Mouse (Mus musculus) megakaryocyte, embryonic 14.5 days (primary cell): ENCODE results near the gene Rgs7. TPM values are rescaled to one million over a fixed set of nuclear protein-coding genes. Genes with fewer than 3 reads are reported as not detected.

Experiments used
- H3K27me3 ChIP-seq: replicated peaks from 2 replicates; pipeline ENCODE3; 2012; ENCODE audit warnings: inconsistent platforms
- H3K36me3 ChIP-seq: replicated peaks from 2 replicates; pipeline ENCODE3; 2012; ENCODE audit warnings: low read length, inconsistent platforms, mixed read lengths
- H3K4me1 ChIP-seq: 2 replicates; pipeline ENCODE4 v1.6.1; 2012; ENCODE audit warnings: inconsistent platforms
- H3K4me3 ChIP-seq: replicated peaks from 2 replicates; pipeline ENCODE3; 2012; ENCODE audit warnings: moderate library complexity, mild to moderate bottlenecking, inconsistent platforms
- H3K9me3 ChIP-seq: 2 replicates; pipeline ENCODE4 v1.6.1; 2012; ENCODE audit warnings: inconsistent platforms
- FLI1 ChIP-seq: IDR thresholded peaks from 2 replicates; pipeline ENCODE4 v1.6.1; 2012; ENCODE audit warnings: low read length, inconsistent platforms, mixed read lengths
- GATA1 ChIP-seq: IDR thresholded peaks from 3 replicates; pipeline ENCODE4 v1.6.1; 2012; ENCODE audit warnings: mixed read lengths, low read length, inconsistent platforms, borderline replicate concordance
- polyA plus RNA-seq: library from polyadenylated mRNA; stranded (reverse); fragments of >175 nt; gene quantifications from 2 replicates; pipeline ENCODE4 v1.2.3, GENCODE M21; 2012; ENCODE audit warnings: low replicate concordance; ENCODE audit not compliant: insufficient read depth

Gene Rgs7
- polyA plus RNA-seq, 1 experiment: not detected

GRCm38 (mm10) chr1:175024136-175024535 is 468.2 kb downstream of the Rgs7 start:
- Histone ChIP-seq H3K4me1 (no peaks in the 10 kb centered on the region), H3K36me3 (no peaks in the 10 kb centered on the region), H3K4me3 (no peak overlapping the region), H3K9me3 (no peaks in the 10 kb centered on the region), H3K27me3 (no peaks in the 10 kb centered on the region)
- TF ChIP-seq FLI1 (no peak), GATA1 (no peak)

Other genes starting within 250 kb of the Rgs7 start
- gene Kmo, start 127.9 kb upstream of the Rgs7 start, polyA plus RNA-seq: not detected in 2 replicates
- 4.6 and 10.4 TPM in 2 replicates for gene Fh1, start 133.1 kb upstream of the Rgs7 start, polyA plus RNA-seq
- 1.0 and 3.9 TPM in 2 replicates for gene Opn3, start 200.3 kb upstream of the Rgs7 start, polyA plus RNA-seq
- 7.5 and 28.0 TPM in 2 replicates for gene Chml, start 200.4 kb upstream of the Rgs7 start, polyA plus RNA-seq
- gene Wdr64, start 206.1 kb upstream of the Rgs7 start, polyA plus RNA-seq: not detected in 2 replicates